Mouse (Mus musculus) small intestine, adult 2 months (tissue): ENCODE measurements at regions not wholly inside any gene's neighbourhood (a gene's known extent, or its start where the extent isn't known, plus 50 kb on each side); places are given as distances from the start of the nearest gene placed in this dataset.

Experiments used
- CTCF ChIP-seq: fragments of 200-500 bp; IDR thresholded peaks from 2 replicates; pipeline ENCODE4 v1.5.1; 2012; ENCODE audit warnings: low read depth, mild to moderate bottlenecking, control low read depth, inconsistent platforms, low read length, moderate library complexity, mixed read lengths; ENCODE audit not compliant: insufficient replicate concordance, insufficient read length; ENCODE audit errors: extremely low read depth
- POLR2A ChIP-seq: fragments of 200-500 bp; IDR thresholded peaks from 2 replicates; pipeline ENCODE4 v1.6.1; 2012; ENCODE audit warnings: low read depth, mild to moderate bottlenecking, control low read depth, inconsistent platforms, low read length, moderate library complexity

DNA sequence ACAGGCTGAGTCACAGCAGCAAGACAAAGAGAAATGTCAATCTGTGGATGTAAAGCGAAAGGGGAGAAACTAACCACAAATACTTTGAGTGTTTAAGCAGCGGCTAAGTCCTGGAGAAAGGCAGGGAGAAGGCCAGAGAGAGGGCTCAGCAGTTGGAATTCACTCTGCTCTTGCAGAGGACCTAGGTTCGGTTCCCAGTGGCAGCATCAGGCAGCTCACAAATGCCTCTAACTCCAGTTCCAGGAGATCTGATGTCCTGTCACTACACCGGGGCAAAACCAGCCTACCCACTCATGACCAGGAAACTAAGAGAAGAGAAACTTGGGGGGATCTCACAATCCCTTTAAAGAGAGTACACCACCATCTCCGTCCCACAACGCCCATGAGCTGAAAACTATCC is 188.2 kb downstream of the 3100002H09Rik start:
- TF ChIP-seq POLR2A (no peak), CTCF (no peak)
